Mouse (Mus musculus) adrenal gland, adult 8-10 months (tissue): ENCODE results near the gene Lsp1. TPM values are rescaled to one million over a fixed set of nuclear protein-coding genes. Genes with fewer than 3 reads are reported as not detected.
A peak's percentile ranks its signal among the peaks of the same experiment; 100 is the strongest.

Experiments used
- DNase-seq: peaks from one replicate; pipeline ENCODE4 v3.0.0; 2022
- total RNA-seq, 4 experiments: library from RNA; stranded (reverse); gene quantifications; 2 replicates each; pipeline ENCODE4 v1.2.4; 2022

The Lsp1 gene
- total RNA-seq, 4 experiments from 2014 or later, result 18.1 to 31.9 (median 21.4) TPM

- no peak for DNase-seq
Measured at GRCm38 (mm10) chr7:142509518-142509917, 48.9 kb downstream of the Lsp1 start.

GRCm38 (mm10) chr7:142510021-142510777 is 49.6 kb downstream of the Lsp1 start:
- DNase-seq, result no peak

GRCm38 (mm10) chr7:142514048-142514447 is 53.4 kb downstream of the Lsp1 start:
- no peak for DNase-seq

DNA sequence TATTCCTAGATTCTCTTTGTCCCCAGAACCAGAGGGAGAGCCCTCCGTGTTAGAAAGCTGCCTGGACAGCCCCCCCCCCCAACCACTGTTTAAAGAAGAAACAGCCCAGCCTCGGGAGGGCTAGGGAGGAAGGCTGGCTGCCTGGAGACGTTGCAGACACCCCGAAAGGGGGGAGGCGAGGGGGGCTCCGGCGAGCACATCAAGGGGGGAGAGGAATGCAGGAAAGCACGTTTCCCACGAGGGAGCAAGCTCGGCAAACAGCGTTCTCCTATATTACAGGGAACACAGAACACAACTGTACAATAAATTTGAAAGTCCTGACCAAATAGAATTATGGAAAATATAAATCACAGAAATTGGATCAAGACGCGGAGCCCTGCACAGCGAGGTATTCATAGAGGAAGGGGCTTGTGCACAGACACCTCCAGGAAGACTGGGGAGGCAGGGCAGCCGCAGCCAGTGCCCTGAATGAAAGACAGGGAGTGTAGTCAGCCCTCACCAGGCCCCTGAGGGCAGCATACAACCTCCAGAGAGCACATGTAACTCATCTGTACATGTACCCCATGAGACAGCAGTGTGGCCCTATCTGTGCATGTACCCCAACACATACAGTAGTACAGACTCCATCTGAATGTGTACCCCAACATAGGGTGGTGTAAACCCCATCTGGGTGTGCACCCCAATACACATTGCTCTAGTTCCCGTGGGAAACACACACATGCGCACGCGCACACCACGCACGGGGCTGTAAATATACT is 55.8 kb downstream of the Lsp1 start:
- no peak for DNase-seq

- DNase-seq, result no peak
Measured at GRCm38 (mm10) chr7:142517531-142517930, 56.9 kb downstream of the Lsp1 start.

- no peak for DNase-seq
Measured at GRCm38 (mm10) chr7:142520331-142520730, 59.7 kb downstream of the Lsp1 start.

GRCm38 (mm10) chr7:142522352-142522751 is 61.7 kb downstream of the Lsp1 start:
- DNase-seq, result no peak

DNA sequence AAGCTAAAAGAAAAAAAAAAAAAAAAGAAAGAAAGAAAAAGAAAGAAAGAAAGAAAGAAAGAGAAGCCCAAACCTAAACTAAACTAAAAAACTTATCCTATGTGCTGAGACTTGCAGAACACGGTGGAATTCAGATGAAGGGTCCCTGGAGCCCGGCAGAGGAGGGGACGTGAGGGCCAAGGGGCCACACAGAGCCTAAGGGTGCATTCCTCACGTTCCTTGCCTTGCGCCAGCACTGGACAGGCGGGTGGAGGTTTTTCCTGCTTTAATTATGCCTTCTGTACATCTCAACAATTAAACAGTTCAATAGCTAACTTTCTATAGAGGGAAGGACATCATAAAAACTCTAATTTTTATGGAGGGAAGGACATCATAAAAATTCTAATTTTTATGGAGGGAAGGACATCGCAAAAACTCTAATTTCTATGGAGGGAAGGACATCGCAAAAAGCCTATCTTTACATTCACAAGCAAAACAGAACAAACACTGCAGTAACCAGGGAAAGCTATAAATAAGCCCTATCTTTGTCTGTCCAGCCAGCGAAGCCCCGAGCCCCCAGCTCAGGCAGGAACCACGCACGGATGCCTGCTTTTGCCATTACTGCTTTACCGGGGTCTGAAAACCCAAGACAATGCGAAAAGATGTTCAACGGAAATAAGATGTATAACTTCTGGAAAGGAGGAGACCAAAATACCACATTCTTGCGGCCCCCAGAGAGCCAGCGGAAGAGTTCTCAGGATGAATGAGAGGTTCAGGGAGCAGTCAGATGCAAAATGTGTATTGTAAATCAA is 62.8 kb downstream of the Lsp1 start:
- DNase-seq, result no peak

DNA sequence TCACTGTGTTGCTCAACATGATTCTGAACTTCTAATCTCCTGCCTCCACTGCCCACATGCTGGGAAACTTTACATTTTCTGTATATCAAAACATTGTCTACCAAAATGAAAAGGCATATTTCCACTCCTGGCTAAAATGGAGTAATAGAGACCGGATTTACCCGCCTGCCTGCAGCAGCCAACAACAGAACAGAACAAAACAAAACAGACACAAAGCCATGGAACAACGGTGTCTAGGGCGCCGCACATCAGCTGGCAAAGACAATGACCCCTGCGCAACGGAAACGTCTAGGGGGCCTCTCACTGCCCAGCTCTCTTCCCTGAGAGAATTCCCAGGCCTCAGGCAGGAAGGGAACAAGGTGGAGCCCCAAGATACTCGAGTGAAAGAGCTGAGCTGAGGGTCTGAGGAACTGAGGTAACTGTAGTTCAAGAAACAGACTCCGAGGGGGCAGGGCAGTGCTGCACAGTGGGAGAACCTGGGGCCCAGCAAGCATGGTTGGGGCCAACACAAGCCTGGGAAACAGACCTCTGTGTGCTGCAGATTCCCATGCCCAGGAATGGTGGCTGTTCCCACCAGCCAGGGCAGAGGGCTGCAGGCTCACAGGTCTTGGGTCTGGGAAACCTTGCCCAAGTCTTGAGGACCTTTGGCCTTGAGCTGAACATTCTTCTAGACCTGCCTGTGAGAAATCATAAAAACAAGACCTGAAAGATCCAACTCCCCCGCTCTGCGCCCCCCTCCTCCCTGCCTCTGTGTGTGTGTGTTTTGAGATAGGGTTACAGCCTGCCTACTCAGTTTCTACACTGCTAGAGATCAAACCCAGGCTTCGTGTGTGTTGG is 65.0 kb downstream of the Lsp1 start:
- DNase-seq, result no peak

GRCm38 (mm10) chr7:142529350-142529749 is 68.7 kb downstream of the Lsp1 start:
- no peak for DNase-seq

DNA sequence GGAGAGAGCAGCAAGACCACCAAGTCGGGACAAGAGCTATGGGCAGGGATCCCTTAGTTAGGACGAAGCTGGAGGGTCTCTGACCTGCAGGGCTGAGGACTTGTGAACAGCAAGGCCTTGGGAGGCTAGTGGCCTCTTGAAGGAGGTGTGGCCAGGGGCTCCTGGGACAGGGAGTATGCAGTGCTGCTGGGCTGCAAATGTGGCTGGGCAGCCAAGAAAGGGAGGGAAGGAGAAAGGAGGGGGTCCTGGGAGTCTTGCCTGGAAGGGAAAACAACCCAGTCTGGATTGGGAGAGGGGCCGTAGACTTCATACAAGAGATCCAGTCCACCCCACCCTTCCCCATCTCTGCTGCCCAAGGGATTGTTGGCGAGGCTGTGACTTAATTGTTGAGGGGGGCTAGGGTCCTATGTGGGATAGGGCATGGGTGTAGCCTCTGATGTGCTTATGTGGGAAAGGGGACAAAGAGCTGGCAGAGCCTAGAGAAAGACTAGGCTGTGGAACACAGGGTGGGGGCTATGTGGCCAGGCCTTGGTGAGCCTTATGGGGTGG is 71.4 kb downstream of the Lsp1 start:
- DNase-seq, result no peak

- DNase-seq, result no peak
Measured at GRCm38 (mm10) chr7:142532671-142533058, 72.1 kb downstream of the Lsp1 start, which contains the start of gene Mrpl23. Gene Mrpl23, plus strand, starts transcription at chr7:142532686.

DNA sequence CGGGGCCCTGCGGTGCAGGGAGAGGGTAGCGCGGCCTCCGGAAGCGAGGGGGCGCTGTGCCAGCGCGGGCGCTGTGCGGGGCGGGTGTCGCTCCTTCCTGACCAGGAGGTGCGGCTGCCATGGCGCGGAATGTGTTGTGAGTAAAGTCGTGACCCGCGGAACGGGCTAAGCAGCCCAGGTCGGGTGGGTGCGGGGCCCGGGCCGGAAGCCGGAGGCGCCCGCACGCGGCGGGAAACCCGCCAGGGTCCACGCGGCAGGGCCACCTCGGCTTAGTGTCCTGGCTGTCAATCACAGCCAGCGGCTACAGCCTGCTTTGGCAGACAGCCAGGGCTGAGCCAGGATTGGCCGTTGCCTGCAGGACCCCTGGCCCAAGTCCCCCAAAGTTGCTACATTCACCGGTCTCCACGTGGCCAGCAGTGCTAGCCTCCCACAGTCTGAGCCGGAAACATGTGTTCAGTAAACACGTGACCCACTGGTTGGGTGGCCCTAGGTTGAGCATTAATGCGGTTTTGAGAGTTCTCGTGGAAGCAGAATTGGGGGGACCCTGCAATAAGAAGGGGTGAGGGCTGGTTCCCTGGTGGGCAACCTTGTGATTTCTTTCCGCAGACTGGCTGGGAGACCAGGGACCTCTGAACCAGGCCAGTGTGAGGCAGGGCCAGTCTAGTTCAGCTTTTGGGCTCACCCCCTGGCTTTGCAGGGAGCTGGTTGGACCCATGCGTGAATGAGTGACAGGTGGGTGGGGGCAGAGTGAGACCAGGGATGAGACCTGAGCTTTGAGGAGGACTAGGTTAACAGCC is 72.6 kb downstream of the Lsp1 start:
- peak; percentile 71 for DNase-seq

DNA sequence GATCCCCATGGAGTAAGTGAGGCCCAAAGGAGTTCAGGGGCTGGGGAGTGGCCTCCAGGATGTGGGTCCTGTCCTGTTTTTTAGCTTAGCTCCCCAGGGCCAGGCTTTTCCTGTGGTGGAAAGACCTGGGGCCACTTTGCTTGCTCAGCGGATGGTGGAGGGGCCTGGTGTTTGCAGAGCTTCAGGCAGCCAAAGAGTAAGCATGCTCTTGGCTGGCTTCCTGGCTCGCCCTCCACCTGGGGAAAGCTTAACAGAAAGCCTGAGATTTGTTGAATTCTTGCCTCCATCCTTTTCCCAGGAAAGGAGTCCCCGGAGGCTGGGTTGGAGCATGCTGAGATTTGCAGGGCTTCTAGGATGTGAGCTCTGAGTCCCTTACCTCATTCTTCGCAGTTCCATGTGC is 74.5 kb downstream of the Lsp1 start:
- no peak for DNase-seq

DNA sequence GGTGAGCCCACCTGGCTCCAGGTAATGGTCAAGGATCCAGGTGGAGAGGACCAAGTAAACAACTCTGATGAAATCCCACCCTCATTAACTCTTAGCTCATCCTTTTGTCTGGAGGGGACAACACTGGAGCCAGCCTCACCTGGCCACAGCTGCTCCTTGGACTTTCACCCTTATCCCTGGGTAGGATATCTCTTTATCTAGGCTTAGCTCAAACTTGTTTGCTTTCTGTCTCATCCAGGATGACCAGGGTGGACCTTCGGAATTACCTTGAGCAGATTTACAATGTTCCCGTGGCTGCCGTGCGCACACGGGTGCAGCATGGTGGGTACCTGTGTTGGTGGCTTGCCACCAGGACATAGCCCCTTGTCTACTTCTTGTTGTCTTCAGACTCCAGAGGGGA is 75.2 kb downstream of the Lsp1 start:
- DNase-seq, result no peak

DNA sequence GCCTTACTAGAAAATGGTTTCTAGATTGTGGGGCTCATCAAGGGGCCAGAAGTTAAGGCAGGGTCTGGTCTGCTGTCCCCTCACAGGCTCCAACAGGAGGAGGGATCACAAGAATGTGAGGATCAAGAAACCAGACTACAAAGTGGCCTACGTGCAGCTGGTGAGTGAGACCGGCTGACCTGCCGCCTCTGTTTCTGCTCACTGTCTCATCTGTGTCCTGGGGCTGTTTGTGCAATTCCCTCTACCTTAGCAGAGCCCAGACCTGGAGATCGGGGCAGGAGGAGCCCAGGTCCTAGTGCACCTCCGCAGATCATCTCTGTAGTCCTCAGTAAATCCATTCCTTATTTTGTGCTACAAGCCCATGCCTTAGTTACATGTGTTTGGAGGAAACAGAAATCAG is 76.6 kb downstream of the Lsp1 start:
- no peak for DNase-seq

DNA sequence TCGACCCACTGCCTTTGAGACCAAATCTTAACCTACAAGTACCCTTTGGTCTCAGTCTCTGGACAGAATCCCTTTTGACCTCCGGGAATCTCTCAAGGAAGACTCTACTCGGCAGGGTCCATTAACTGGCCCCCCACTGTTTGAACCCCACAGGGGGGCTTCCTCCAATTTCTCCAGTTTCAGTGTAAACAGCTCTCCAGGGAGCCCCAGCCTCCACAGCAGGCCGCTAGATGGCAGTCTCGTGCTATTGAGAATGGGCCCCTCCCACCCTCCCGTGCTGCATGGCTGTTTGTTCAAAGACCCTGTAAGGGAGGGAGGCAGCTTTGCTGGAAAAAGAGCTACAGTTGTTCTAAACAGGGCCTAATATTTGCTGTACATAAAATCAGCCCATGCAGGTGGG is 77.3 kb downstream of the Lsp1 start:
- DNase-seq, result no peak

GRCm38 (mm10) chr7:142538291-142538690 is 77.7 kb downstream of the Lsp1 start:
- DNase-seq, result no peak

DNA sequence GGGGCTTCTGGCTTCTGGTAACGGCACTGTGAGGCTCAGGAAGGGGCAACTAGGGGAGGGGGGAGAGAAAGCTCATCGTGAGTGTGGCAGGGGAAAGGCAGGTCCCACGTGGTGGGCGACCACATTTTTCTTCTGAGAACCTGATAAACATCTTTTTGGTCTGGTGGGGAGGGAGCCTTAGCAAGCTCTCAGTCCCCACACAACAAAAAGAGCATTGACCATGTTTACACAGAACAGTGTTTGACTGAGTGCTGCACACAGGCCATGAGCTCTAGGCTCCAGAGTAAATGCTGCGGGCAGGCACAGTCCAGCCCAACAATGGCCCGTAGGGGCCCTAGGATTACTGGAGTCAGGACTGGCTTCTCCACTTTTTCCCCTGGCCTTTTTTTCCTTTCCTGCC is 78.2 kb downstream of the Lsp1 start:
- no peak for DNase-seq

- DNase-seq, result no peak
Measured at GRCm38 (mm10) chr7:142539828-142540227, 79.2 kb downstream of the Lsp1 start.

- DNase-seq, result no peak
Measured at GRCm38 (mm10) chr7:142542771-142543303, 82.2 kb downstream of the Lsp1 start.
